Mouse (Mus musculus) C2C12 (cell line): ENCODE data around the gene Samd1. TPM values are rescaled to one million over a fixed set of nuclear protein-coding genes. Genes with fewer than 3 reads are reported as not detected.

ENCODE experiments used
- H3K27me3 ChIP-seq: one replicate; pipeline ENCODE4 v1.6.1; 2011; ENCODE audit not compliant: control insufficient read depth, insufficient read depth, insufficient read length
- H3K36me3 ChIP-seq: one replicate; pipeline ENCODE4 v1.6.1; 2011; ENCODE audit not compliant: control insufficient read depth, insufficient read depth
- H3K4me3 ChIP-seq: one replicate; pipeline ENCODE4 v1.5.1; 2011; ENCODE audit warnings: mild to moderate bottlenecking, control low read depth; ENCODE audit not compliant: poor library complexity, insufficient read depth, severe bottlenecking
- H3K79me2 ChIP-seq: one replicate; pipeline ENCODE4 v1.6.1; 2011; ENCODE audit not compliant: control insufficient read depth, insufficient read depth
- H3K79me3 ChIP-seq: one replicate; pipeline ENCODE4 v1.6.1; 2011; ENCODE audit warnings: low read depth, control low read depth
- H3ac ChIP-seq: one replicate; pipeline ENCODE3; 2011; ENCODE audit warnings: low read depth; ENCODE audit not compliant: control insufficient read depth, insufficient read length
- CEBPB ChIP-seq: IDR thresholded peaks from one replicate; pipeline ENCODE4 v1.6.1; 2011; ENCODE audit warnings: low read depth, mild to moderate bottlenecking, control low read depth, moderate library complexity
- CTCF ChIP-seq: IDR thresholded peaks from one replicate; pipeline ENCODE4 v1.5.1; 2011; ENCODE audit not compliant: control insufficient read depth, insufficient read depth, insufficient read length
- FOSL1 ChIP-seq: IDR thresholded peaks from one replicate; pipeline ENCODE4 v1.8.0; 2011; ENCODE audit warnings: mild to moderate bottlenecking, low read length; ENCODE audit not compliant: poor library complexity, insufficient read depth, severe bottlenecking
- MAX ChIP-seq: IDR thresholded peaks from one replicate; pipeline ENCODE4 v1.6.1; 2011; ENCODE audit warnings: mild to moderate bottlenecking, control low read depth
- MYOD1 ChIP-seq: IDR thresholded peaks from one replicate; pipeline ENCODE4 v1.6.1; 2011; ENCODE audit warnings: low read depth; ENCODE audit not compliant: control insufficient read depth, insufficient read length
- MYOG ChIP-seq: IDR thresholded peaks from one replicate; pipeline ENCODE4 v1.6.1; 2011; ENCODE audit not compliant: control insufficient read depth, insufficient read length; ENCODE audit errors: extremely low read depth
- USF1 ChIP-seq: IDR thresholded peaks from one replicate; pipeline ENCODE4 v1.6.1; 2011; ENCODE audit warnings: low read depth, mild to moderate bottlenecking, control low read depth, moderate library complexity
- microRNA-seq: library from miRNA; unstranded; fragments of <30 nt; microRNA quantifications from one replicate; pipeline ENCODE4, GENCODE M21; 2019; ENCODE audit warnings: borderline microRNAs expressed
- polyA plus RNA-seq: library from polyadenylated mRNA; unstranded; fragments of >200 nt; fragmentation: generic; extraction: Trizol; gene quantifications from one replicate; pipeline ENCODE4 v1.2.1, GENCODE M21; 2012; ENCODE audit warnings: missing spikeins

Samd1 gene
- polyA plus RNA-seq, 1 experiment: 69.7 TPM

DNA sequence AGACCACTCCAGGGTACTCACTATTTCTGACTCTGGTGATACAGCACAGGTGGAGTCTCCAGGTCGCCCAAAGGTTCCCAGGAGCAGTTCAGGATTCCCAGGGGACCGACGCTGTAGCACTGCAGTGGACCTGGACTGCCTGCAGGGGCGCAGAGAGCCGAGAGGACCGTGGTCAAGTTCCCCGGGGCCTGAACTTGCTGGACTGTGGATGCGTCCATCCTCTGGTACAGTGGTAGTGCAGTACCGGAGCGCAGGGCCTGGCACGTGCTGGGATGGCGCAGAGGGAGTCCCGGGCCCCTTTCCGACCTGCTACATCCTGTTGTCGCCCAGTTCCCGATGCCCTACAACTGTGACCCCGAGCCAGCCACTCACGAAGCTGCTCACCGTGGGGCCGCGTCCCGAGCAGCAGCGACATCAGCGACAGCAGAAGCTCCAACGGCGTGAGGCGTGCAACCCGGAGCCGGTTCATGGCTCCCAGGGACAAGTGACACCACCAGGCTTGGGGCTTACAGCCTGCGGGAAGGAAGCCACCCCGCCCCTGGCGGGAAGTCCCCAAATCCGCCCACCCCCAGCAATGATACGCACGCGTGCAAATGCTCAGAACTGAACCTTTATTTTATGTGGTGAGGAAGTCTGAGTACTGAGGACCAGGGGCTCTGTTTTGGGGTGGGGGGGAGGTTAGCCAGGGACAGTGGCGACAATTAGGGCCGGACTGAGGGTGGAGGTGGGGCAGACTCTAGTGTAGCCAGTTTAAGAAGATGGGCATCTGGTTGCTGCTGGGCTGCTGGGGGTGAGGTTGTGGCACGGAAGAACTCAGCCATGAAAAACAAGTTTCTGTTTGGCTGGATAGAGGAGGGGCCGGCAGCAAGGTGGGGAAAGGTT, 44.8 kb downstream of the Samd1 start, which contains the start of gene Il27ra:
Il27ra (minus strand) TSS at position 524 of the 882 bp plus-strand sequence.
- no peaks in the 10 kb centered on the region for H3K27me3 ChIP-seq

DNA sequence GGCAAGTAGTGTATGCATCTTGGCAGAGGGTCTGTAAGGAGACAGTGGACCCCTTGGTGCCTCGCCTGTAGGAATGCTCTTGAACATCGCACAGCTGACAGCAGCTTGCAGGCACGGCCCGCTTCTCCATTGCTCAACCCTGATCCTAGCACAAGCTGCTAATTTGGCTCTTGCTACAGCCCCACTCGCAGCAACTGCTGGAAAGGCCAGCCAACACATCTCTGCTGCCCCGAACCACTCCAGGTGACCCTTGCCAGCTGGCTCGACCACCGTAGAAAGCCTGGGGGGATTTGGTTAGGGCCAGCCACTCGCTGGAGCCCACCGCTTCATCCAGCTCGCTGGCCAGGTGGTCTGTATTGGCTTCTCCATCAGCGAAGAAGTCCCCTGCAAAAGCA, 45.5 kb downstream of the Samd1 start:
- no peaks in the 10 kb centered on the region for H3K79me2 ChIP-seq
- H3K4me3 ChIP-seq: no peak overlapping the region
- TF ChIP-seq MAX: no peak
- TF ChIP-seq CEBPB: no peak
- no peak for TF ChIP-seq MYOG
- TF ChIP-seq CTCF: no peak
- TF ChIP-seq FOSL1: no peak
- TF ChIP-seq MYOD1: no peak
- TF ChIP-seq USF1: no peak
- no peaks in the 10 kb centered on the region for H3K27me3 ChIP-seq
- no peaks in the 10 kb centered on the region for H3K36me3 ChIP-seq
- no peak overlapping the region for H3ac ChIP-seq
- H3K79me3 ChIP-seq: no peaks in the 10 kb centered on the region

More for the DNA sequence above, 44.8 kb downstream of the Samd1 start, which contains the start of gene Il27ra:
- Histone ChIP-seq H3K36me3 (no peaks in the 10 kb centered on the region), H3ac (peak within 1 kb of the TSS; percentile 72), H3K4me3 (no peak within 1 kb of the TSS), H3K79me3 (no peaks in the 10 kb centered on the region), H3K79me2 (no peaks in the 10 kb centered on the region)
- TF ChIP-seq MYOD1 (no peak), MAX (no peak), CTCF (peak; percentile 61), USF1 (no peak), FOSL1 (no peak), MYOG (no peak), CEBPB (no peak)

DNA sequence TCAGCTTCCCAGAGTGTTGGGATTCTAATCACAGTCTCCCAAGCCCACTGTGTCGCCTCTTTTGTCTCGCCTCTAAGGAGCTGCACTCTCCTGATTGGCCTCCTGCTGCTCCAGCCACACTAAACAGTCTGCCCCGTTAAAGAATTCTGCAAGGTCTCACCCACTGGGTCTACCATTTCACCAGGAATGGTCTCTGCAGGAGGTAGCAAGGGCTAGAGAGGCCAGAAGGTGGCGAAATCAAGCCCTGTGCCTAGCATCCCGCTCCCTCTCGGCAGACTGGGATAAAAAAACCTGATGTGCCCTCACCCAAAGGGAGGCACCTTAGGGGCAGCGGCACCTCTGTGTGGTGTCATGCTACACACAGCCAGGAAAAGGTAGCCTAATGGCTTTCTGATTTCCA, 46.6 kb downstream of the Samd1 start:
- Histone ChIP-seq H3K36me3 (no peaks in the 10 kb centered on the region), H3ac (no peak overlapping the region), H3K4me3 (no peak overlapping the region), H3K79me3 (no peaks in the 10 kb centered on the region), H3K27me3 (no peaks in the 10 kb centered on the region), H3K79me2 (no peaks in the 10 kb centered on the region)
- TF ChIP-seq CEBPB (no peak), MYOD1 (no peak), FOSL1 (no peak), MYOG (no peak), CTCF (no peak), USF1 (no peak), MAX (no peak)

DNA sequence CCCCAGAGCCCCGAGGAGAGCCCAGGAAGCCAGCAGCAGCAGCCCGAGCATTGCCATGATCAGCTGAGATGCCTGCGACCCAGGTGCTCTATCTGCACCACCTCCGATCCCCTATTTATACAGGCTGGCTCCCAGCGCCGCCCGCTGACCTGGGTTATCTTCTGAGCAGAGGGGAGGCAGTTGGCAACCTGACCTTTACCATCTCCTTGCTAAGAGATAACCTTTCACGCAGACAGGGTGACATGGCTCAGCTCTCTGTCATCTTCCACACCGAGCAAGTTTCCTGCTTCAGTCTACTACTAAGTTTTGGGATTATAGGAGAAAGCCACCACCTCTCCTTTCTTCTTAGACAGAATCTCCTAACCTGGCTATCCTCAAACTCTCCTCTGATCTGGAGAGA, 47.4 kb downstream of the Samd1 start, which contains the start of gene Rln3:
Rln3 (minus strand) TSS at position 101 of the 400 bp plus-strand sequence.
- H3K79me2 ChIP-seq: no peaks in the 10 kb centered on the region
- no peaks in the 10 kb centered on the region for H3K27me3 ChIP-seq
- no peak for TF ChIP-seq FOSL1
- H3ac ChIP-seq: no peak within 1 kb of the TSS
- H3K36me3 ChIP-seq: no peaks in the 10 kb centered on the region
- H3K79me3 ChIP-seq: no peaks in the 10 kb centered on the region
- no peak within 1 kb of the TSS for H3K4me3 ChIP-seq

DNA sequence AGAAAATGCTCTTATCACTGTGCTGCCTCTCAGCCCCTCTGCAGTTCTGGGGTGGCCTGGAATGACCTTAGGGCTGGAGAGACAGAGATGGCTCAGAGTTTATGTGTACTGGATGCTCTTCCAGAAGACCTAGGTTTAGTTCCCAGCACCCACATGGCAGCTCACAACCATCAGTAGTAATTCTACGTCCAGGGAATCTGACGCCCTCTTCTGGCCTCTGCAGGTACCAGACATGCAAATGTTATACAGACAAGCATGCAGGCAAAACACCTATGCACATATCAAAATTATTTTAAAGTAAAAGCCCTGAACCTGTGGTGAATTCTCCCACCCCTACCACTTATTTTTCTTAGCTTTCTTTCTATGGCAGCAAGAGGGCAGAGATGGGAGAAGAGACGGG, 49.0 kb downstream of the Samd1 start:
- H3K79me2 ChIP-seq: no peaks in the 10 kb centered on the region
- H3ac ChIP-seq: no peak overlapping the region
- no peak overlapping the region for H3K4me3 ChIP-seq
- H3K36me3 ChIP-seq: no peaks in the 10 kb centered on the region
- H3K27me3 ChIP-seq: no peaks in the 10 kb centered on the region
- TF ChIP-seq CTCF: no peak
- no peaks in the 10 kb centered on the region for H3K79me3 ChIP-seq

DNA sequence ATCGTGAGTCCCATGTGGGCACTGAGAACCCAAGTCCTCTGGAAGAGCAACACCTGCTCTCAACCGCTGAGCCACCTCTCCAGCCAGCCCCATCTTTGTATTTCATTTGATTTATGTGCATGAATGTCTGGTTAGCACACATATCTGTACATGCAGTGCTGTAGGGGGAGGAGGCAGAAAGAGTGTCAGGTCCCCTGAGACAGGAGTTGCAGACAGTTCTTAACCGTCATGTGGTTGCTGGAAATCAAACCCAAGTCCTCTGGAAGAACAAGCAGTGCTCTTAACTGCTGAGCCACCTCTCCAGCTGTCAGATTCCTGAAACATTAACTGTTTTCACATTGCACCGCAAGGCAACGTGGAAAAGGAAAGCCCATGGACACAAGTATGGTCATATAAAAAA, 50.7 kb downstream of the Samd1 start:
- Histone ChIP-seq H3K36me3 (no peaks in the 10 kb centered on the region), H3K4me3 (no peak overlapping the region), H3K79me3 (no peaks in the 10 kb centered on the region), H3ac (no peak overlapping the region), H3K79me2 (no peaks in the 10 kb centered on the region), H3K27me3 (no peaks in the 10 kb centered on the region)
- TF ChIP-seq CTCF (no peak), USF1 (no peak), MYOD1 (peak; percentile 1), FOSL1 (no peak)

Small RNA genes lying within 50 kb of the gene (microRNA-seq; reads per million reads assigned to microRNA genes)
- 1.6 reads per million, percentile 35 among the genes with 10 or more reads in this experiment for gene Mir1199
- gene Mir8111: 0.20 reads per million

Other genes starting within 250 kb of the Samd1 start
- gene Adgrl1, start 97.6 kb upstream of the Samd1 start, polyA plus RNA-seq: 16.6 TPM
- 0.08 TPM for gene Gm10644, start 42.5 kb upstream of the Samd1 start, polyA plus RNA-seq
- 140 TPM for gene Asf1b, start 42.2 kb upstream of the Samd1 start, polyA plus RNA-seq
- 75.1 TPM for gene Prkaca, start 24.7 kb upstream of the Samd1 start, polyA plus RNA-seq
- gene 1700067K01Rik, start 3.8 kb downstream of the Samd1 start, polyA plus RNA-seq: 0.12 TPM
- 1.5 TPM for gene 2210011C24Rik, start 14.5 kb downstream of the Samd1 start, polyA plus RNA-seq
- 3.5 TPM for gene Palm3, start 23.8 kb downstream of the Samd1 start, polyA plus RNA-seq
- 0.49 TPM for gene Il27ra, start 44.9 kb downstream of the Samd1 start, polyA plus RNA-seq
- gene Rln3, start 47.3 kb downstream of the Samd1 start, polyA plus RNA-seq: not detected
- 0.49 TPM for gene Gm10643, start 67.5 kb downstream of the Samd1 start, polyA plus RNA-seq
- gene Rfx1, start 69.2 kb downstream of the Samd1 start, polyA plus RNA-seq: 9.8 TPM
- gene Dcaf15, start 107.1 kb downstream of the Samd1 start, polyA plus RNA-seq: 45.2 TPM
- gene Podnl1, start 128.3 kb downstream of the Samd1 start, polyA plus RNA-seq: 10.3 TPM
- 25.2 TPM for gene Cc2d1a, start 150.3 kb downstream of the Samd1 start, polyA plus RNA-seq
- gene 4930432K21Rik, start 150.4 kb downstream of the Samd1 start, polyA plus RNA-seq: 0.61 TPM
- 1.1 TPM for gene Nanos3, start 187.5 kb downstream of the Samd1 start, polyA plus RNA-seq
- gene Zswim4, start 239.4 kb downstream of the Samd1 start, polyA plus RNA-seq: 10.1 TPM